Mouse (Mus musculus) gastrocnemius, postnatal 14 days (tissue): ENCODE data around the gene Hoxd11. TPM values are rescaled to one million over a fixed set of nuclear protein-coding genes. Genes with fewer than 3 reads are reported as not detected.

Source experiments
- DNase-seq: peaks from one replicate; pipeline ENCODE4 v3.0.0; 2021; ENCODE audit warnings: mixed read lengths
- intact Hi-C: fragments of 180-260 bp; cut with DNase I; formaldehyde crosslinking; loops from one replicate; pipeline ENCODE4 v1.15.1; 2025; ENCODE audit warnings: low total_unique reads
- total RNA-seq, 2 experiments: library from RNA; stranded (reverse); gene quantifications; 2 replicates each; pipeline ENCODE4 v1.2.3; 2021

The Hoxd11 gene
- total RNA-seq, 2 experiments from 2014 or later, result 0.29 TPM; not detected in 1

GRCm38 (mm10) chr2:74660421-74661375 is 18.7 kb upstream of the Hoxd11 start:
- intact Hi-C loops, result no loop called here
- DNase-seq, result no peak

- DNase-seq, result no peak
- intact Hi-C loops, result no loop called here
Measured at GRCm38 (mm10) chr2:74661685-74662084, 17.7 kb upstream of the Hoxd11 start.

- intact Hi-C loops, result no loop called here
- no peak for DNase-seq
Measured at GRCm38 (mm10) chr2:74663291-74663925, 15.9 kb upstream of the Hoxd11 start.

- no peak for DNase-seq
- intact Hi-C loops, result no loop called here
Measured at GRCm38 (mm10) chr2:74666411-74666810, 12.9 kb upstream of the Hoxd11 start.

GRCm38 (mm10) chr2:74667191-74667841 is 12.0 kb upstream of the Hoxd11 start:
- intact Hi-C loops, result no loop called here
- DNase-seq, result no peak

- intact Hi-C loops, result no loop called here
Measured at GRCm38 (mm10) chr2:74667842-74668357, 11.5 kb upstream of the Hoxd11 start, which contains the start of gene Hoxd13. Gene Hoxd13 (plus strand): TSS chr2:74668310.

GRCm38 (mm10) chr2:74668370-74669229 is 10.8 kb upstream of the Hoxd11 start:
- intact Hi-C loops, result no loop called here
- no peak for DNase-seq

More at GRCm38 (mm10) chr2:74667842-74668357, 11.5 kb upstream of the Hoxd11 start, which contains the start of gene Hoxd13:
- DNase-seq, result no peak

GRCm38 (mm10) chr2:74669230-74669578 is 10.2 kb upstream of the Hoxd11 start:
- intact Hi-C loops, result no loop called here
- no peak for DNase-seq

GRCm38 (mm10) chr2:74669650-74670235 is 9.6 kb upstream of the Hoxd11 start:
- intact Hi-C loops, result loop anchor here (5.0 kb wide), 2 partner anchors 602 to 702 kb away; no protein-coding TSS in a partner anchor
- no peak for DNase-seq

GRCm38 (mm10) chr2:74670632-74671188 is 8.6 kb upstream of the Hoxd11 start:
- intact Hi-C loops, result loop anchor here (5.0 kb wide), 2 partner anchors 603 to 703 kb away; no protein-coding TSS in a partner anchor
- DNase-seq, result no peak

GRCm38 (mm10) chr2:74671847-74672246 is 7.5 kb upstream of the Hoxd11 start:
- intact Hi-C loops, result loop anchor here (5.0 kb wide), 2 partner anchors 605 to 705 kb away; no protein-coding TSS in a partner anchor
- DNase-seq, result no peak

GRCm38 (mm10) chr2:74672481-74673362 is 6.6 kb upstream of the Hoxd11 start:
- DNase-seq, result no peak
- intact Hi-C loops, result loop anchor here (5.0 kb wide), 2 partner anchors 605 to 705 kb away; no protein-coding TSS in a partner anchor

GRCm38 (mm10) chr2:74673835-74674425 is 5.4 kb upstream of the Hoxd11 start:
- DNase-seq, result no peak
- intact Hi-C loops, result loop anchor here (5.0 kb wide), 2 partner anchors 607 to 707 kb away; no protein-coding TSS in a partner anchor

- DNase-seq, result no peak
- intact Hi-C loops, result loop anchor here (5.0 kb wide), 2 partner anchors 608 to 708 kb away; no protein-coding TSS in a partner anchor
Measured at GRCm38 (mm10) chr2:74674881-74675665, 4.3 kb upstream of the Hoxd11 start, which contains the start of gene Hoxd12. Gene Hoxd12 (plus strand): TSS chr2:74675013.

GRCm38 (mm10) chr2:74675666-74676282 is 3.6 kb upstream of the Hoxd11 start:
- intact Hi-C loops, result no loop called here
- no peak for DNase-seq
